Mouse (Mus musculus) kidney, adult 2 months (tissue): ENCODE measurements around the gene Ndufv1.

Experiments
- CTCF ChIP-seq: fragments of 200-500 bp; conservative IDR thresholded peaks from 2 replicates; pipeline ENCODE4 v1.5.1; 2011; ENCODE audit warnings: low read depth, mild to moderate bottlenecking, control low read depth, low read length, moderate library complexity, mixed read lengths; ENCODE audit not compliant: insufficient read depth, insufficient read length
- POLR2A ChIP-seq: fragments of 200-500 bp; IDR thresholded peaks from one replicate; pipeline ENCODE4 v1.6.1; 2011; ENCODE audit warnings: low read depth, low read length, control low read depth

DNA sequence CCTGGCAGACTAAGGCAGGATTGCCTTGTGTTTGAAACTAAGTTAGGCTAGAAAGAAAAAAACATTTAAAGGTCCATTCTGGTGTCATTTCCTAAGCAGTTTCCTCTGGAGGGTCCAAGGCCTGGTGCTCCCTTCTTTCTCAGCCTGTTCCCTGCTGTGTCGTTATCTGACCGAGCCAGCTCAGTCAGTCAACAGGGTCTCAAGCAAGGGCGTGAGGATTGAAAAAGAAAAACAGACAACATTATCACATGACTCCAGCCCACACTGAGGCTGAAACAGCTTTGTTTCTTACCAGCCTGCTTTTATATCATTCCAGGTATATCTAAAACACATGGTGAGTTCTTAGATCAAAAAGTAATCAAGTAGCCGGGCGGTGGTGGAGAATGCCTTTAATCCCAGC is 3.0 kb upstream of the Ndufv1 start:
- TF ChIP-seq CTCF (no peak), POLR2A (no peak)
